Mouse (Mus musculus): ENCODE results near the gene Necap2. TPM values are rescaled to one million over a fixed set of nuclear protein-coding genes. Genes with fewer than 3 reads are reported as not detected.

Gene Necap2
- polyA plus RNA-seq, 1 experiment from 2014 or later, result 36.6 TPM

DNA sequence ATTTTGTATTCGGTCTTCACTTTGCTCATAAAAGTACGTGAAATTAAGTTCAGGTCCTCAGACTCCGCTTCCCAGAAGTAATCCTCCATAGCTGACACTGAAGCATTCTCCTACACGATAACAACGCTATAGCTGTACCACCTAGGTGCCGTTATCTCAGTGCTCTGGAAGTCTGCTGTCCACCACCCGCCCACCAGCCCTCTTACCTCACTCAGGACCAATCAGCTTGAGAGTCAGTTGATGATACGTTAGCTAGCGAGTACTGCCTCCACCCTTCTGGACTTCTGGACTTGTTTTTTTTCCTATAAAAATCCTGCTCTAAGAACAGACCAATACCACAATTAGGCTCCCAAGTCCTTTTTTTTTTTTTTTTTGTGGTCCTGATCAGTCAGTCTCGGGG, 8.7 kb upstream of the Necap2 start:
- no peak for DNase-seq (ENCODE audit: low spot score)
- Histone ChIP-seq H3K27me3 (replicated peaks; ENCODE audit: control insufficient read depth, insufficient read depth, low read length) (no peaks in the 10 kb centered on the region), H3K4me1 (ENCODE audit: control insufficient read depth, insufficient read depth, low read length) (no peaks in the 10 kb centered on the region), H3K9me3 (replicated peaks; ENCODE audit: control insufficient read depth, low read length) (no peaks in the 10 kb centered on the region), H3K4me3 (ENCODE audit: low read depth, low read length) (no peak overlapping the region), H3K27ac (ENCODE audit: low read depth, low read length) (no peak overlapping the region), H3K4me2 (ENCODE audit: low read length) (no peak overlapping the region), H3K36me3 (ENCODE audit: control insufficient read depth, insufficient read depth, low read length) (no peaks in the 10 kb centered on the region), H3K9ac (ENCODE audit: low read length) (no peak overlapping the region)
- 78% methylated on average over 10 of the region's 10 CpGs for WGBS
- ATAC-seq, result no peak

DNA sequence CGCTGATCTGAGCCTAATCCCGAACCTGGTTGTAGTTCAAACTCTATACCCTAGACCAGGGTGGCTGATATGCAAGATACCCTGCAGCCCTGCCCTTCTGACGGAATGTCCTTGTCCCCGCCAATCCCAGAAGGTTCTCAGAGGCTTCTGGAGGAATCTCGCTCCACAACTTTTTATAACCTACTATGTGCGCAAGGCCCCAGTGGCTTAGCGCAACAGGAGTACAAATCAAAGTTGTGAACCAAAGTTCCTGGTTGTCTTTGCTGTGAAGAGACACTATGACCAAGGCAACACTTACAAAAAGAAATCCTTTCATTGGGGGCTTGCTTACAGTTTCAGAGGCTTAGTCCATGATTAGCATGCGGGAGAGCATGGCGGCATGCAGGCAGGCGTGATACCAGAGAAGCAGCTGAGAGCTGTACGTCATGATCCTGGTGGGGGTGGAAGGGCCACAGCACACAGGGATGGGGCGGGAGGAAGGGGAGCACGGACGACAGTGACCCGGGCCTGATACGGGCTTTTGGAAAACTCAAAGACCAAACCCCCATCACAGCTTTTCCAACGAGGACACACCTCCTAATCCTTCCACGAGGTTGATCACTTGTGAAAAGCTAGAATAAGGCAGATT, 467 bp upstream of the Necap2 start:
- Histone ChIP-seq H3K27ac (ENCODE audit: low read depth, low read length) (no peak overlapping the region), H3K9ac (ENCODE audit: low read length) (no peak overlapping the region), H3K36me3 (ENCODE audit: control insufficient read depth, insufficient read depth, low read length) (peaks cover 7% of the 10 kb centered on the region), H3K4me2 (ENCODE audit: low read length) (no peak overlapping the region), H3K9me3 (replicated peaks; ENCODE audit: control insufficient read depth, low read length) (no peaks in the 10 kb centered on the region), H3K27me3 (replicated peaks; ENCODE audit: control insufficient read depth, insufficient read depth, low read length) (no peaks in the 10 kb centered on the region), H3K4me3 (ENCODE audit: low read depth, low read length) (no peak overlapping the region), H3K4me1 (ENCODE audit: control insufficient read depth, insufficient read depth, low read length) (peaks cover 8% of the 10 kb centered on the region)
- ATAC-seq (peak; percentile 44), DNase-seq (ENCODE audit: low spot score) (no peak)
- WGBS, result 73% methylated on average over 18 of the region's 18 CpGs

DNA sequence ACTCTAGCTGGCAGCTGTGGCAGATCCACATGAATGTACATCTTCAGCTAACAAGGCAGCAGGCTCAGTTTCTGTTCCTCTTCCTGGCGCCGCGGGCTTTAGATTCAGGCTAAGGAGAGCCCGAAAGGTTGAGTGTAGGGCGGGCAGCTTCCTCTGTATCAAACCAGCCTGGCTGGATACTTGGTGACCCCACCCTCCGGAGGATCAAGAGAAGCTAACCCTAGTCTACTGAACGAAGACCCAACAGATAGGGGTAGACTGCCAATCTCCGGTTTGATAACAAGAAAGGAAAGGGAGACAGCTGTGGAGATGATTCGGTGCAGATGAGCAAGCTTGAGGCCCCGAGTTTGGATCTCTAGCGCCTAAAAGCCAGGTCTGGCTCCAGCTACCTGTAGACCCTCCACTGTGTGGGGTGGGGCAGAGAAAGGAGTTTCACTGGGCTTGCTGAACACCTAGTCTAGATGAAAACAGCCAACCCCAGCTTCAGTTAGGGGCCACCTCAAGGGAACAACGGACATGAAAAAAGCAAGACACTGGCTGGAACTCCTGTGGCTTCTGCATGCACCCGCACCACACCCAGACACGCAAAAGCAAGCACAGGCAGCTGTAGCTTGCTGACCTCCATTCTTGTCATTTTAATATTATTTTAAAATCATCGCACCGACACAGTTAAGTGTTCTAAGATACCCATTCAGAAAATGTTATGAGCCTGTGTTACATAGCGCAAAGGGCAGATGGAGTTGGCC, 1.2 kb downstream of the Necap2 start:
- WGBS, result 88% methylated on average over 17 of the region's 17 CpGs
- Histone ChIP-seq H3K4me3 (ENCODE audit: low read depth, low read length) (peak overlapping the region; percentile 95), H3K36me3 (ENCODE audit: control insufficient read depth, insufficient read depth, low read length) (peaks cover 23% of the 10 kb centered on the region), H3K27me3 (replicated peaks; ENCODE audit: control insufficient read depth, insufficient read depth, low read length) (no peaks in the 10 kb centered on the region), H3K9ac (ENCODE audit: low read length) (peak overlapping the region; percentile 95), H3K4me2 (ENCODE audit: low read length) (peak overlapping the region; percentile 99), H3K4me1 (ENCODE audit: control insufficient read depth, insufficient read depth, low read length) (peaks cover 8% of the 10 kb centered on the region), H3K27ac (ENCODE audit: low read depth, low read length) (no peak overlapping the region), H3K9me3 (replicated peaks; ENCODE audit: control insufficient read depth, low read length) (no peaks in the 10 kb centered on the region)
- ATAC-seq (no peak), DNase-seq (ENCODE audit: low spot score) (no peak)

DNA sequence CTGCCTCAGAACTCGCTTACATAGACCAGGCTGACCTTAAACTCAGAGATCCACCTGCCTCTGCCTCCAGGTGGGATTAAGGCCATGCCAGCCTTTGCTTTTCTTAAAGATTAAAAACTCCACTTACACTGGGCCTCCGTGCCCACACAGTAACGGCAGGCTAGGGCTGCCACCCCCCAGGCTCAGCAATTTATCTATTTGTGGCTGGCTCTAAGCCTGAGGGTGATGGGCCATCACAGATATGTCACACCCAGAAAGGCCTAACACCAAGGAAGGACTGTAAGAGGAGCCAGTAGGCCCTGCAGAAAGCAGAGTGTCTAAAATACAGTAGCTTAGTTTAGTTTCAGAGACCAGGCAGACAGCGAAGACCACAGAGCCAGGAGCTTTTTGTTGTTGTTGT, 4.0 kb downstream of the Necap2 start:
- peaks cover 8% of the 10 kb centered on the region for H3K4me1 ChIP-seq (ENCODE audit: control insufficient read depth, insufficient read depth, low read length)
- H3K4me2 ChIP-seq (ENCODE audit: low read length), result no peak overlapping the region
- no peaks in the 10 kb centered on the region for H3K9me3 ChIP-seq (replicated peaks; ENCODE audit: control insufficient read depth, low read length)
- WGBS, result 93% methylated on average over 4 of the region's 4 CpGs
- DNase-seq (ENCODE audit: low spot score) (no peak), ATAC-seq (no peak)
- H3K27ac ChIP-seq (ENCODE audit: low read depth, low read length), result no peak overlapping the region
- H3K36me3 ChIP-seq (ENCODE audit: control insufficient read depth, insufficient read depth, low read length), result peaks cover 51% of the 10 kb centered on the region
- H3K9ac ChIP-seq (ENCODE audit: low read length), result no peak overlapping the region
- H3K27me3 ChIP-seq (replicated peaks; ENCODE audit: control insufficient read depth, insufficient read depth, low read length), result no peaks in the 10 kb centered on the region
- H3K4me3 ChIP-seq (ENCODE audit: low read depth, low read length), result no peak overlapping the region

DNA sequence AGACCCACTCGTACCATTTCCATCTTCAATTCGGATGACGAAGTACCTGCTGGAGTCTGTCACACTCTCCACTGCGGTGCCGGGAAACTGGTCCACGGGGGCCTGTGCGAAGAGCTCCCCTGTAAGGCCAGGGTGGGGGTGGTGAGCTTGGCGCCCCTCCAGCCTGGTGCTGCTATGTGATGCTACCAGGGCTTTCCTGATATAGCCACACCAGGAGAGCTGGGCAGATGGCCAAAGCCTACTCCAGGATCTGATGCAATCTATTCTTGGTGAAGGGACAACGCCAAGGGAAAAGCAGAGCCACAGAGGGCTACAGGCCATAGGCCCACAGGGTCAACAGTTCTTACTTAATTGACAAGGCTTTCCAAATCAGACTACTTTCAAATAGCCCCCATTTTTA, 4.5 kb downstream of the Necap2 start:
- H3K9ac ChIP-seq (ENCODE audit: low read length), result no peak overlapping the region
- H3K9me3 ChIP-seq (replicated peaks; ENCODE audit: control insufficient read depth, low read length), result no peaks in the 10 kb centered on the region
- ATAC-seq (no peak), DNase-seq (ENCODE audit: low spot score) (no peak)
- H3K4me2 ChIP-seq (ENCODE audit: low read length), result no peak overlapping the region
- H3K27ac ChIP-seq (ENCODE audit: low read depth, low read length), result no peak overlapping the region
- H3K4me1 ChIP-seq (ENCODE audit: control insufficient read depth, insufficient read depth, low read length), result peaks cover 8% of the 10 kb centered on the region
- no peak overlapping the region for H3K4me3 ChIP-seq (ENCODE audit: low read depth, low read length)
- no peaks in the 10 kb centered on the region for H3K27me3 ChIP-seq (replicated peaks; ENCODE audit: control insufficient read depth, insufficient read depth, low read length)
- peaks cover 56% of the 10 kb centered on the region for H3K36me3 ChIP-seq (ENCODE audit: control insufficient read depth, insufficient read depth, low read length)
- WGBS, result 88% methylated on average over 9 of the region's 9 CpGs

DNA sequence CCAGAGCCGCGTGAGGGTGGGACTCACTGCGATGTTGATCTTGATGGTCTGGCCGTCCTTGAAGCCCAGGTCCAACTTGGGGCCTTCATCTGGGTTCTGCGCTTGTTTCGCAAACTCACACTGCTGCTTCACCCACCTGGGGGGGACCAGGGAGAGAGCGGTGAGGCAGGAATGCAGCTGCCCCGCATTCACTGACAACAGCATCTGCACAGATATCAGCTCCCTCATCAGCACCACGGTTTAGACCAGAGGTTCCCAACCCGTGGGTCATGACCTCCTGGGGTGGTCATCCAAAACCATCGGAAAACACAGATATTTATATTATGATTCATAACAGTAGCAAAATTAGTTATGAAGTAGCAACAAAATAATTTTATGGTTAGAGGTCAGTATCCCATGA, 5.7 kb downstream of the Necap2 start:
- ATAC-seq, result no peak
- no peak overlapping the region for H3K27ac ChIP-seq (ENCODE audit: low read depth, low read length)
- DNase-seq (ENCODE audit: low spot score), result no peak
- H3K36me3 ChIP-seq (ENCODE audit: control insufficient read depth, insufficient read depth, low read length), result peaks cover 68% of the 10 kb centered on the region
- no peaks in the 10 kb centered on the region for H3K9me3 ChIP-seq (replicated peaks; ENCODE audit: control insufficient read depth, low read length)
- H3K4me2 ChIP-seq (ENCODE audit: low read length), result no peak overlapping the region
- H3K9ac ChIP-seq (ENCODE audit: low read length), result no peak overlapping the region
- peaks cover 8% of the 10 kb centered on the region for H3K4me1 ChIP-seq (ENCODE audit: control insufficient read depth, insufficient read depth, low read length)
- WGBS, result 92% methylated on average over 11 of the region's 11 CpGs
- H3K27me3 ChIP-seq (replicated peaks; ENCODE audit: control insufficient read depth, insufficient read depth, low read length), result no peaks in the 10 kb centered on the region
- H3K4me3 ChIP-seq (ENCODE audit: low read depth, low read length), result no peak overlapping the region

DNA sequence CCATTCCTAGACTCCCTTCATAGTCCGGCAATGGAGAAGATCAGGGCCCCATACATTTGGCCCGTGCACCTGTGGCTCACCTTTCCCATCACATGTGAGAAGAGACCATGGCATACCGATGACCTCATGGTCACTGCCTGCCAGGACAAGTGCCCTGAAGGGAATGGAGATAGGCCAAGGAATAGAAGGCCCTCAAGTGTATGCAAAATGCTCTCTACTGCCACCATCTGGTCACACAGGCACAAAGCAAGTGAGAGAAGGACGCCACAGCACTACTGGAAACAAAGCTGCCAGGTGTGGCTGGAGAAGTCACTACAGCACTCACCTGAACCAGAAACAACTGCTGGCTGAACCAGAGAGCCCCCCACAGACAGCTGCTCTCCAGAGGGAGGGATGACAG, 8.4 kb downstream of the Necap2 start:
- Histone ChIP-seq H3K4me3 (ENCODE audit: low read depth, low read length) (no peak overlapping the region), H3K9ac (ENCODE audit: low read length) (no peak overlapping the region), H3K36me3 (ENCODE audit: control insufficient read depth, insufficient read depth, low read length) (peaks cover 89% of the 10 kb centered on the region), H3K9me3 (replicated peaks; ENCODE audit: control insufficient read depth, low read length) (no peaks in the 10 kb centered on the region), H3K4me1 (ENCODE audit: control insufficient read depth, insufficient read depth, low read length) (no peaks in the 10 kb centered on the region), H3K27me3 (replicated peaks; ENCODE audit: control insufficient read depth, insufficient read depth, low read length) (no peaks in the 10 kb centered on the region), H3K27ac (ENCODE audit: low read depth, low read length) (no peak overlapping the region), H3K4me2 (ENCODE audit: low read length) (no peak overlapping the region)
- ATAC-seq (0 out of 2 replicates have a peak, but pooled peaks have one; percentile 25), DNase-seq (ENCODE audit: low spot score) (peak; percentile 72)
- WGBS, result 64% methylated on average over 4 of the region's 4 CpGs

DNA sequence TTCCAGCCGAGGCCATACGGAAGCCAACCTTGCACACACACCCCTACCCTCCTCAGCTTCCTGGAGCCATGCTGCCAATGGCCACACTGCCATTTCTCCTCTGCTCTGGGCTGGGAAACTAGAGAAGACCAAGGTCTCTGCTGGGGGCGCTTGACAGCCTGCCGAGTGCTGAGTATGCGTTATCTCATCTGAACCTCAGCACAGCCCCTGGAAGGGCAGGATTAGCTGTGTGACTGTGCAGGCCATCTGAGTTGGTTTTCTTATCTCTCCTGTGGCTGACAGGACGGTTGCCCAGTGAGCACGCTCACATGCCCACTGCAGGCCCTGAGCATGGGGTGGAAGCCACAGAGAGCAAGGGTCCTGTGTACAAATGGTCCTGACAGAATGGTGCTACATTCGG, 9.5 kb downstream of the Necap2 start:
- H3K36me3 ChIP-seq (ENCODE audit: control insufficient read depth, insufficient read depth, low read length), result peaks cover 82% of the 10 kb centered on the region
- ATAC-seq (no peak), DNase-seq (ENCODE audit: low spot score) (no peak)
- no peak overlapping the region for H3K4me2 ChIP-seq (ENCODE audit: low read length)
- H3K9ac ChIP-seq (ENCODE audit: low read length), result no peak overlapping the region
- no peaks in the 10 kb centered on the region for H3K9me3 ChIP-seq (replicated peaks; ENCODE audit: control insufficient read depth, low read length)
- 92% methylated on average over 8 of the region's 8 CpGs for WGBS
- no peaks in the 10 kb centered on the region for H3K27me3 ChIP-seq (replicated peaks; ENCODE audit: control insufficient read depth, insufficient read depth, low read length)
- no peaks in the 10 kb centered on the region for H3K4me1 ChIP-seq (ENCODE audit: control insufficient read depth, insufficient read depth, low read length)
- no peak overlapping the region for H3K27ac ChIP-seq (ENCODE audit: low read depth, low read length)
- no peak overlapping the region for H3K4me3 ChIP-seq (ENCODE audit: low read depth, low read length)

DNA sequence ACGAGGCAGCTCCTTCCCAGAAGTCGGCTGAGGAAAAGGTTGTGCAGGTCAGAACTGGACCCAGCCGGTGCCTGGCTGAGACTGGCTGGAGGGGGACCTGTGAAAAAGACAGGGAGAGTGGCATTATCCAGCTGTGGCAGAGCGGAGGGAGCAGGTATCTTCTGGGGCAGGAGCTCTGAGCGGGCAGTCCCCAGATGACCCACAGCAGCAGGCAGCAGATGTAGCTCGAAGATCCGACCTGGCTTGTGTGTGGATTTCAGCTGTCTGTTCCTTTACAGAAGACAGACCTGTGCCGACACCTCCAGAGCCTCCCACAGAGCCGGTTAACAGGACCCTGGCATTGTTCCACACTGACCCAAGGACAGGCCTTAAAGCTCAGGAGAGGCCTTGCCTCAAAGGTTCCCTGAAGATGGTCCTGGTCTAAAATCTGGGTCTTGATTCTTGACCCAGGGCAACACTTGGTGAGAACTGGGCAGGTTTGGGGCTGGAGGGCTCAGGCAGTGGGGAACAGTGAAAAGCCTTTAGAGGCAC, 10.6 kb downstream of the Necap2 start:
- no peaks in the 10 kb centered on the region for H3K4me1 ChIP-seq (ENCODE audit: control insufficient read depth, insufficient read depth, low read length)
- H3K36me3 ChIP-seq (ENCODE audit: control insufficient read depth, insufficient read depth, low read length), result peaks cover 72% of the 10 kb centered on the region
- no peaks in the 10 kb centered on the region for H3K9me3 ChIP-seq (replicated peaks; ENCODE audit: control insufficient read depth, low read length)
- no peaks in the 10 kb centered on the region for H3K27me3 ChIP-seq (replicated peaks; ENCODE audit: control insufficient read depth, insufficient read depth, low read length)
- H3K4me3 ChIP-seq (ENCODE audit: low read depth, low read length), result no peak overlapping the region
- H3K9ac ChIP-seq (ENCODE audit: low read length), result 0 out of 2 replicates have a peak overlapping the region, but pooled peaks have one; percentile 8
- WGBS, result 85% methylated on average over 9 of the region's 9 CpGs
- H3K27ac ChIP-seq (ENCODE audit: low read depth, low read length), result no peak overlapping the region
- ATAC-seq (no peak), DNase-seq (ENCODE audit: low spot score) (no peak)
- no peak overlapping the region for H3K4me2 ChIP-seq (ENCODE audit: low read length)

Measured in forebrain, embryonic 14.5 days (tissue).